Mouse (Mus musculus): ENCODE data around the gene Gm16442.
"Not testable (repeated sequence)": the region's sequence is repeated elsewhere in the genome, so short reads cannot be mapped to it uniquely, and the experiment has no call there.

The Gm16442 gene

GRCm38 (mm10) chr7:20122479-20122878 lies at the start of gene Gm16442:
Gene Gm16442 (minus strand): TSS chr7:20122579.
- DNase-seq: not testable (repeated sequence)

- DNase-seq: not testable (repeated sequence)
Measured at GRCm38 (mm10) chr7:20168277-20168676, 45.9 kb upstream of the Gm16442 start, which contains the start of gene Vmn1r94. Gene Vmn1r94 (minus strand): TSS chr7:20168377.

GRCm38 (mm10) chr7:20138988-20139387 lies 16.6 kb upstream of the Gm16442 start, which contains the start of gene Vmn1r93:
Gene Vmn1r93 (minus strand): TSS chr7:20139088.
- DNase-seq: not testable (repeated sequence)

GRCm38 (mm10) chr7:20099380-20099779 lies 23.0 kb downstream of the Gm16442 start, which contains the start of gene Vmn1r91:
Gene Vmn1r91 (plus strand): TSS chr7:20099680.
- not testable (repeated sequence) for DNase-seq

- not testable (repeated sequence) for DNase-seq
Measured at GRCm38 (mm10) chr7:20078118-20078517, 44.3 kb downstream of the Gm16442 start.

All from kidney, postnatal 10 days (tissue).